Mouse (Mus musculus) MEL (cell line): ENCODE measurements at regions not wholly inside any gene's neighbourhood (a gene's known extent, or its start where the extent isn't known, plus 50 kb on each side); places are given as distances from the start of the nearest gene placed in this dataset.

ENCODE experiments used
- DNase-seq: peaks from one replicate; pipeline ENCODE4 v3.0.0; 2011; ENCODE audit warnings: low read depth, low spot score
- H3K27ac ChIP-seq: 2 replicates; pipeline ENCODE4 v1.5.1; 2012; ENCODE audit warnings: low read depth, mild to moderate bottlenecking, control low read depth, low read length, moderate library complexity; ENCODE audit not compliant: control insufficient read depth
- H3K27me3 ChIP-seq, 2 experiments: fragments of 150-350 bp in 1 of 2; sonication (generic) in 1 of 2; 2 replicates each; pipeline ENCODE4 v1.6.1; 2012; ENCODE audit warnings: low read length in 2 of 2, mild to moderate bottlenecking in 2 of 2, improper control_type of control experiment in 1 of 2, moderate library complexity in 1 of 2; ENCODE audit not compliant: insufficient read depth in 2 of 2, control insufficient read depth in 1 of 2
- H3K36me3 ChIP-seq, 2 experiments: 2 replicates each; pipeline ENCODE4 v1.6.1; 2012 to 2014; ENCODE audit warnings: low read length in 2 of 2, improper control_type of control experiment in 1 of 2, inconsistent platforms in 1 of 2, mild to moderate bottlenecking in 1 of 2; ENCODE audit not compliant: insufficient read depth in 2 of 2, control insufficient read depth in 1 of 2
- H3K4me1 ChIP-seq, 2 experiments: fragments of 150-350 bp in 1 of 2; sonication (generic) in 1 of 2; 2 replicates each; pipeline ENCODE4 v1.6.1; 2012; ENCODE audit warnings: low read length in 2 of 2, improper control_type of control experiment in 1 of 2, mild to moderate bottlenecking in 1 of 2; ENCODE audit not compliant: insufficient read depth in 2 of 2, control insufficient read depth in 1 of 2
- H3K4me3 ChIP-seq, 2 experiments: fragments of 150-350 bp in 1 of 2; sonication (generic) in 1 of 2; 2 replicates each; pipeline ENCODE4 v1.5.1; 2012; ENCODE audit warnings: low read depth in 2 of 2, low read length in 2 of 2, mild to moderate bottlenecking in 2 of 2, moderate library complexity in 2 of 2, control low read depth in 1 of 2, improper control_type of control experiment in 1 of 2; ENCODE audit not compliant: control insufficient read depth in 1 of 2, insufficient read depth in 1 of 2
- H3K79me2 ChIP-seq: 2 replicates; pipeline ENCODE4 v1.6.1; 2012; ENCODE audit warnings: mild to moderate bottlenecking, low read length, moderate library complexity; ENCODE audit not compliant: control insufficient read depth, poor library complexity, insufficient read depth
- H3K9ac ChIP-seq: 2 replicates; pipeline ENCODE4 v1.6.1; 2012; ENCODE audit warnings: low read depth, mild to moderate bottlenecking, control low read depth, low read length, moderate library complexity; ENCODE audit not compliant: control insufficient read depth, poor library complexity, severe bottlenecking
- H3K9me3 ChIP-seq: fragments of 150-350 bp; sonication (generic); replicated peaks from 2 replicates; pipeline ENCODE4 v1.6.1; 2012; ENCODE audit warnings: mild to moderate bottlenecking, low read length, improper control_type of control experiment, moderate library complexity; ENCODE audit not compliant: insufficient read depth
- CHD1 ChIP-seq: IDR thresholded peaks from 2 replicates; pipeline ENCODE4 v1.6.1; 2012; ENCODE audit warnings: low read depth, mild to moderate bottlenecking, inconsistent platforms, low read length, improper control_type of control experiment
- EP300 ChIP-seq, 2 experiments: IDR thresholded peaks; 2 replicates each; pipeline ENCODE4 v1.6.1; 2011; ENCODE audit warnings: improper control_type of control experiment in 2 of 2, low read length in 2 of 2, low read depth in 1 of 2, mild to moderate bottlenecking in 1 of 2
- ETS1 ChIP-seq: IDR thresholded peaks from 2 replicates; pipeline ENCODE4 v1.6.1; 2012; ENCODE audit warnings: low read depth, mild to moderate bottlenecking, inconsistent platforms, low read length, improper control_type of control experiment, moderate library complexity
- GABPA ChIP-seq: IDR thresholded peaks from 2 replicates; pipeline ENCODE4 v1.6.1; 2012; ENCODE audit warnings: low read depth, mild to moderate bottlenecking, inconsistent platforms, low read length, improper control_type of control experiment, moderate library complexity
- KAT2A ChIP-seq: conservative IDR thresholded peaks from 2 replicates; pipeline ENCODE4 v1.6.1; 2012; ENCODE audit warnings: low read depth, low read length, improper control_type of control experiment, inconsistent platforms
- MAZ ChIP-seq: IDR thresholded peaks from 2 replicates; pipeline ENCODE4 v1.6.1; 2012; ENCODE audit warnings: low read depth, mild to moderate bottlenecking, inconsistent platforms, low read length, improper control_type of control experiment
- MXI1 ChIP-seq: IDR thresholded peaks from 2 replicates; pipeline ENCODE4 v1.6.1; 2011; ENCODE audit warnings: mild to moderate bottlenecking, low read depth, low read length, improper control_type of control experiment
- MYB ChIP-seq: IDR thresholded peaks from 2 replicates; pipeline ENCODE4 v1.6.1; 2011; ENCODE audit warnings: mild to moderate bottlenecking, low read depth, low read length, improper control_type of control experiment
- NELFE ChIP-seq: IDR thresholded peaks from 2 replicates; pipeline ENCODE4 v1.6.1; 2011; ENCODE audit warnings: low read depth, low read length, improper control_type of control experiment
- POLR2AphosphoS2 ChIP-seq: IDR thresholded peaks from 2 replicates; pipeline ENCODE4 v1.6.1; 2011; ENCODE audit warnings: low read length, improper control_type of control experiment
- POLR2AphosphoS5 ChIP-seq: IDR thresholded peaks from 2 replicates; pipeline ENCODE4 v1.6.1; 2012; ENCODE audit warnings: low read depth, borderline replicate concordance, mild to moderate bottlenecking, inconsistent platforms, low read length, moderate library complexity, mixed read lengths
- RAD21 ChIP-seq: IDR thresholded peaks from 2 replicates; pipeline ENCODE4 v1.6.1; 2011; ENCODE audit warnings: mild to moderate bottlenecking, low read depth, low read length, improper control_type of control experiment
- RCOR1 ChIP-seq: IDR thresholded peaks from 2 replicates; pipeline ENCODE4 v1.6.1; 2012; ENCODE audit warnings: low read depth, mild to moderate bottlenecking, inconsistent platforms, low read length, improper control_type of control experiment
- TBP ChIP-seq: IDR thresholded peaks from 2 replicates; pipeline ENCODE4 v1.8.0; 2011; ENCODE audit warnings: low read depth, low read length, improper control_type of control experiment
- TCF12 ChIP-seq: IDR thresholded peaks from 2 replicates; pipeline ENCODE4 v1.6.1; 2014; ENCODE audit warnings: low read depth, mild to moderate bottlenecking, inconsistent platforms, low read length, improper control_type of control experiment, moderate library complexity
- UBTF ChIP-seq: IDR thresholded peaks from 2 replicates; pipeline ENCODE4 v1.6.1; 2012; ENCODE audit warnings: low read depth, mild to moderate bottlenecking, inconsistent platforms, low read length, improper control_type of control experiment, moderate library complexity, borderline replicate concordance; ENCODE audit not compliant: insufficient read depth
- USF1 ChIP-seq: IDR thresholded peaks from 2 replicates; pipeline ENCODE4 v1.6.1; 2014; ENCODE audit warnings: low read depth, mild to moderate bottlenecking, inconsistent platforms, low read length, improper control_type of control experiment, moderate library complexity
- USF2 ChIP-seq, 2 experiments: IDR thresholded peaks; 2 replicates each; pipeline ENCODE4 v1.6.1; 2011 to 2012; ENCODE audit warnings: improper control_type of control experiment in 2 of 2, low read length in 2 of 2, borderline replicate concordance in 1 of 2, inconsistent platforms in 1 of 2, low read depth in 1 of 2, mild to moderate bottlenecking in 1 of 2; ENCODE audit not compliant: insufficient read depth in 1 of 2
- ZKSCAN1 ChIP-seq: IDR thresholded peaks from 2 replicates; pipeline ENCODE4 v1.6.1; 2012; ENCODE audit warnings: low read depth, mild to moderate bottlenecking, inconsistent platforms, low read length, improper control_type of control experiment, moderate library complexity

DNA sequence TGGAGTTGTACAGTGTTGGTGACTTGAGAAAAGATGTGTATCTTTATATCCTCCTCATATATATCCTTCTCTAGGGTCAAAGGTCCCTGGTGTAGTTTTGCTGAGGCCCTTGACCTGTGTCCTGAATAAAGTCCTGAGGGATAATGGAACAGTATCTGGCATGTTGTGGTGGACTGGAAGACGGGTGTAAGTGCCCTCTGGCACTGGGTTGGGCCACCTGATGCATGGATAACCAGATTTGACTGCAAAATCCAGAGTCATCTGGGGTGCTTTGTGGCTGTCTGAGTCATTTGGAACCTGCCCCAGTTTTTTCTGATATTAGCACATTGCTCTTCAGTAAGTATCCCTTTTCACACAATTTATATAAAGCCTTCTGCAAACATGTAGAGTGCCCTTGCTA is 378.3 kb upstream of the Klhl29 start:
- H3K79me2 ChIP-seq, result no peaks in the 10 kb centered on the region
- H3K4me3 ChIP-seq, result no peak overlapping the region
- no peak overlapping the region for H3K9ac ChIP-seq
- H3K9me3 ChIP-seq, result no peaks in the 10 kb centered on the region
- H3K27me3 ChIP-seq, result no peaks in the 10 kb centered on the region
- no peaks in the 10 kb centered on the region for H3K4me1 ChIP-seq
- TF ChIP-seq CHD1 (no peak), USF2 (IDR thresholded peaks at IDR 0.05; ENCODE audit: borderline replicate concordance in 1 of 2, insufficient read depth in 1 of 2, low read depth in 1 of 2, low read length in 2 of 2) (no peak), KAT2A (no peak), RCOR1 (no peak), ZKSCAN1 (no peak), RAD21 (no peak), EP300 (IDR thresholded peaks at IDR 0.05; ENCODE audit: low read depth in 1 of 2, low read length in 2 of 2) (no peak), NELFE (no peak), TBP (no peak), UBTF (no peak), POLR2AphosphoS2 (no peak), ETS1 (no peak), USF1 (no peak), TCF12 (no peak), MXI1 (no peak)
- DNase-seq, result no peak
- H3K27ac ChIP-seq, result no peak overlapping the region
- no peaks in the 10 kb centered on the region for H3K36me3 ChIP-seq

- Histone ChIP-seq H3K27ac (no peak overlapping the region), H3K27me3 (no peaks in the 10 kb centered on the region), H3K79me2 (no peaks in the 10 kb centered on the region), H3K4me1 (no peaks in the 10 kb centered on the region), H3K4me3 (no peak overlapping the region), H3K9me3 (no peaks in the 10 kb centered on the region), H3K9ac (no peak overlapping the region), H3K36me3 (no peaks in the 10 kb centered on the region)
- TF ChIP-seq MYB (no peak), RAD21 (no peak), POLR2AphosphoS5 (no peak), GABPA (no peak), MAZ (no peak)
- no peak for DNase-seq
These were observed 368.7 kb upstream of the Klhl29 start for GRCm38 (mm10) chr12:5744086-5744709.
